Mouse (Mus musculus) cortical plate, adult 2 months (tissue): ENCODE measurements around the gene Dhdds.

Experiments
- CTCF ChIP-seq: fragments of 200-500 bp; IDR thresholded peaks from 2 replicates; pipeline ENCODE4 v1.5.1; 2011; ENCODE audit warnings: mild to moderate bottlenecking, control low read depth, low read length; ENCODE audit not compliant: insufficient read depth; ENCODE audit errors: extremely low read depth
- POLR2A ChIP-seq: fragments of 200-500 bp; IDR thresholded peaks from 2 replicates; pipeline ENCODE4 v1.6.1; 2011; ENCODE audit warnings: mild to moderate bottlenecking, low read length, control low read depth; ENCODE audit not compliant: insufficient read depth; ENCODE audit errors: extremely low read depth

GRCm38 (mm10) chr4:133928576-133929277, 72.0 kb downstream of the Dhdds start:
- TF ChIP-seq POLR2A = no peak
- no peak for TF ChIP-seq CTCF
